ENCODE assay signal across 8 mouse cellular contexts in genomic region chr6:147008148-147008547, GRCm38 (mm10). TPM values are rescaled to one million over a fixed set of nuclear protein-coding genes. Genes with fewer than 3 reads are reported as not detected.
DNase-seq lines count a peak whose midpoint lies in the region; ATAC-seq lines count a peak whose summit lies in the region.

No protein-coding gene starts in this region.

- H3K9ac ChIP-seq in embryonic facial prominence, embryonic 11.5 days (replicated peaks; ENCODE audit: low read length): no peak overlapping the region

- 47% methylated on average over 3 of the region's 3 CpGs for WGBS in embryonic facial prominence, embryonic 11.5 days

- no peaks in the 10 kb centered on the region for H3K36me3 ChIP-seq in embryonic facial prominence, embryonic 11.5 days (replicated peaks; ENCODE audit: control insufficient read depth, insufficient read depth, low read depth, low read length)

- intact Hi-C loops in left cerebral cortex, postnatal 4 days (cut with DNase I): no loop called here

- H3K9me3 ChIP-seq in embryonic facial prominence, embryonic 11.5 days (replicated peaks; ENCODE audit: control insufficient read depth, low read length): no peaks in the 10 kb centered on the region

- H3K4me1 ChIP-seq in embryonic facial prominence, embryonic 11.5 days (ENCODE audit: control insufficient read depth, insufficient read depth, low read length): no peaks in the 10 kb centered on the region

- H3K4me3 ChIP-seq in embryonic facial prominence, embryonic 11.5 days (ENCODE audit: low read depth, low read length): no peak overlapping the region

- no peak for ATAC-seq in embryonic facial prominence, embryonic 11.5 days (replicated peaks; ENCODE audit: insufficient number of reproducible peaks, low FRiP score, low TSS enrichment, low read depth)
- ATAC-seq in megakaryocyte, adult 5-6 weeks (ENCODE audit: poor library complexity, severe bottlenecking): peak; percentile 70

- no peak overlapping the region for H3K27ac ChIP-seq in embryonic facial prominence, embryonic 11.5 days (replicated peaks; ENCODE audit: low read depth, low read length)

- H3K27me3 ChIP-seq in embryonic facial prominence, embryonic 11.5 days (ENCODE audit: control insufficient read depth, insufficient read depth, low read length): no peaks in the 10 kb centered on the region

- H3K4me2 ChIP-seq in embryonic facial prominence, embryonic 11.5 days (ENCODE audit: low read depth, low read length): no peak overlapping the region

- peak; percentile 35 to 77 for DNase-seq in adrenal gland, adult (ENCODE audit: inconsistent age in 2 of 2, low spot score in 1 of 2)
- no peak for DNase-seq in adrenal gland, postnatal 4 days (ENCODE audit: low spot score in 2 of 2)
- peak; percentile 73 for DNase-seq in left cerebral cortex, postnatal 4 days
- no peak for DNase-seq in left cerebral cortex, adult 11 months (ENCODE audit: low spot score)
- peak; percentile 53 to 64 for DNase-seq in adrenal gland, postnatal 36 days
- DNase-seq in embryonic facial prominence, embryonic 11.5 days (ENCODE audit: low spot score): peak; percentile 56
- peak; percentile 66 for DNase-seq in thymus, postnatal 25 days

RNA-seq across cellular contexts. Expression of gene Rep15, which starts 24.2 kb away (rescaled TPM):
- total RNA-seq in adrenal gland, postnatal 4 days (2021): 1 to 10 TPM; 2.1 to 2.6 TPM
- 1 to 10 TPM; 2.9 to 5.0 TPM for total RNA-seq in left cerebral cortex, postnatal 4 days (2021)
- total RNA-seq in adrenal gland, postnatal 36 days (2021): 1 to 10 TPM; 1.2 to 1.4 TPM
- polyA plus RNA-seq in embryonic facial prominence, embryonic 11.5 days (2014; fragmentation: Nextera tagmentation; extraction: Ambion mirVana): 0.86 and 1.5 TPM in 2 replicates
- 0.09 and 0.11 TPM in 2 replicates for total RNA-seq in megakaryocyte, adult 5-6 weeks (2015)
- not detected in 2 replicates for total RNA-seq in megakaryocyte, adult 5-6 weeks (2017)

RNA-seq across cellular contexts. Expression of gene Mrps35, which starts 34.4 kb away (rescaled TPM):
- total RNA-seq in adrenal gland, postnatal 4 days (2021): 100 to 1,000 TPM; 105 to 109 TPM
- total RNA-seq in left cerebral cortex, postnatal 4 days (2021): 10 to 100 TPM; 59.3 to 60.8 TPM
- total RNA-seq in adrenal gland, postnatal 36 days (2021): 100 to 1,000 TPM in 1 of 2 experiments, 10 to 100 TPM in 1; 84.7 to 108 TPM
- polyA plus RNA-seq in embryonic facial prominence, embryonic 11.5 days (2014; fragmentation: Nextera tagmentation; extraction: Ambion mirVana): 100 and 109 TPM in 2 replicates
- total RNA-seq in megakaryocyte, adult 5-6 weeks (2015): 46.9 and 61.2 TPM in 2 replicates
- total RNA-seq in megakaryocyte, adult 5-6 weeks (2017): 30.7 and 73.0 TPM in 2 replicates

RNA-seq across cellular contexts. Expression of gene 1700034J05Rik, which starts 53.9 kb away (rescaled TPM):
- not detected for total RNA-seq in adrenal gland, postnatal 4 days (2021)
- not detected for total RNA-seq in left cerebral cortex, postnatal 4 days (2021)
- not detected for total RNA-seq in adrenal gland, postnatal 36 days (2021)
- polyA plus RNA-seq in embryonic facial prominence, embryonic 11.5 days (2014; fragmentation: Nextera tagmentation; extraction: Ambion mirVana): 0.07 TPM in 1 of 2 replicates, not detected in the other
- total RNA-seq in megakaryocyte, adult 5-6 weeks (2015): not detected in 2 replicates
- not detected in 2 replicates for total RNA-seq in megakaryocyte, adult 5-6 weeks (2017)

Comparison
In these comparisons a context has a peak if more than half of its experiments do, and no peak if none do; other contexts are left out.
1. DNase-seq: peak in adrenal gland, adult (2 of 2), left cerebral cortex, postnatal 4 days (single experiment), adrenal gland, postnatal 36 days (2 of 2), embryonic facial prominence, embryonic 11.5 days (single experiment) and thymus, postnatal 25 days (single experiment); none in adrenal gland, postnatal 4 days (0 of 2) and left cerebral cortex, adult 11 months (single experiment).